Mouse (Mus musculus) activated CD4-positive, CD25-positive, alpha-beta regulatory T cell (primary cell): Measurements from ENCODE around the gene Mphosph6. TPM values are rescaled to one million over a fixed set of nuclear protein-coding genes. Genes with fewer than 3 reads are reported as not detected.

ENCODE experiments used
- polyA plus RNA-seq, 2 experiments: library from polyadenylated mRNA; unstranded; fragments of 100-300 nt; shearing (Covaris generic); gene quantifications; one replicate each; pipeline ENCODE4 v1.2.1; 2017

Gene Mphosph6
- polyA plus RNA-seq, result 10 to 100 TPM; 38.9 to 49.9 TPM

DNA sequence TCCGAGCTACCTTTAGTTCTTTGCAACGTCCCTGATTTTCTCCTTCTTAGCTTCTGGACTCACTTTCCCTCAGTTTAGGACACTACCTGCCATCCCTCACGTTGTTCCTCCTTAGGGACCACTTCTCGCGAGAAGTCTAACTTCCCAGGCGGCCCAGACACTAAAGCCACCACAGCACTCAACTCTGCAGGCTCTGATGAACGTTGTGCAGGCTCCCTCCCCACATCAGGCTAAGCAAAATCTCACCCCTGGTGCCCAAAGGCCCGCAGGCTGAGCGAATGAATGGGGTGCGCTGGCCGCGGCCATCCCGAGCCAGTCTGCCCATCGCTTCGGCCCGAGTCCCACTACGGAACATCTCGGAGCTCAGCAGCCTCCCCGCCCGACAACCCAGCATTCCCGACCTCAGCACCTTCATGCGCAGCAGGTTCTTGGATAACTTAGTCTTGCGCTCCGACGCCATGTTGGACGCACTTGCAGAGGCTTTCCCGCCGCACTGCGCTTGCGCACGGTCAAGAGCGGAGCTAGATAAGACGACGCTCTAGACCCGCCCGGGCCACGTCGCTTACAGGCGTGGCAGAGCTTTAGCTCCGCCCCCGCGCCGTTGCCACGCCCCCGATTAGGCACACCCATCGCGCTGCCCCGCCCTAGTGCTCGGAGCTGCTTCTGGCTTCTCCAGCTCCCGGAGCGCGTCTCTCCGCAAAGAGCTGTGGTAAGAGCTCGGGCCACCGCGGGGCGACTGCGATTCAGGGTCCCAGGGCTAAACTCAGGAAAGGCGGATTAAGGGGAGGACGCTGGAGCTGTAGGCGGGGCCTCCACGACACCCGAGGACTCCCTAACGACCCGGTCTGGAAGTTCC lies at the start of gene Mphosph6:
Gene Mphosph6 (minus strand): TSS at position 501 of the 856 bp plus-strand sequence.

Other genes with a start within 250 kb of the Mphosph6 start
- 1 to 10 TPM; 1.5 to 2.6 TPM for gene Sdr42e1, start 128.3 kb downstream of the Mphosph6 start, polyA plus RNA-seq
- gene Hsd17b2, start 100.0 kb downstream of the Mphosph6 start, polyA plus RNA-seq, result under 1 TPM in 1 of 2 experiments, not detected in 1; 0.26 TPM